Mouse (Mus musculus) liver, embryonic 16.5 days (tissue): ENCODE results near the gene Ccdc159. TPM values are rescaled to one million over a fixed set of nuclear protein-coding genes. Genes with fewer than 3 reads are reported as not detected.

Experiments used
- ATAC-seq: fragments of 200-750 bp; cut with Nextera tagmentation; 2 replicates; pipeline ENCODE4 v1.8.0; 2017; ENCODE audit warnings: low read depth, mild to moderate bottlenecking, moderate number of reproducible peaks, moderate library complexity
- H3K27ac ChIP-seq: fragments of 300-500 bp; sonication (generic); 2 replicates; pipeline ENCODE4 v1.5.1; 2014; ENCODE audit warnings: mild to moderate bottlenecking, low read length
- H3K27me3 ChIP-seq: fragments of 300-500 bp; sonication (generic); 2 replicates; pipeline ENCODE4 v1.6.1; 2014; ENCODE audit warnings: low read depth, low read length, mixed read lengths; ENCODE audit not compliant: control insufficient read depth, insufficient read depth
- H3K36me3 ChIP-seq: fragments of 300-500 bp; sonication (generic); 2 replicates; pipeline ENCODE4 v1.6.1; 2014; ENCODE audit warnings: mild to moderate bottlenecking; ENCODE audit not compliant: control insufficient read depth, insufficient read depth
- H3K4me1 ChIP-seq: fragments of 300-500 bp; sonication (generic); 2 replicates; pipeline ENCODE4 v1.6.1; 2014; ENCODE audit warnings: low read depth, low read length, mixed read lengths; ENCODE audit not compliant: control insufficient read depth
- H3K4me2 ChIP-seq: fragments of 300-500 bp; sonication (generic); 2 replicates; pipeline ENCODE4 v1.6.1; 2014; ENCODE audit warnings: low read depth, low read length, mixed read lengths
- H3K4me3 ChIP-seq: fragments of 300-500 bp; sonication (generic); 2 replicates; pipeline ENCODE4 v1.5.1; 2014; ENCODE audit warnings: low read depth, mild to moderate bottlenecking, low read length
- H3K9ac ChIP-seq: fragments of 300-500 bp; sonication (generic); 2 replicates; pipeline ENCODE4 v1.6.1; 2014; ENCODE audit warnings: low read depth, low read length
- H3K9me3 ChIP-seq: fragments of 300-500 bp; sonication (generic); replicated peaks from 2 replicates; pipeline ENCODE4 v1.6.1; 2016; ENCODE audit warnings: low read length; ENCODE audit not compliant: control insufficient read depth
- WGBS: fragments of 180-500 bp; shearing (Covaris S2); extraction: QIAGEN DNeasy Blood & Tissue Kit; methylation state at CpG from one replicate; pipeline ENCODE4 v1.1.7; 2014; ENCODE audit not compliant: insufficient replicate concordance; 5-methylcytosine and 5-hydroxymethylcytosine counted together
- polyA plus RNA-seq: library from polyadenylated mRNA; unstranded; fragments of >200 nt; fragmentation: Nextera tagmentation; extraction: Ambion mirVana; gene quantifications from 2 replicates; pipeline ENCODE4 v1.2.1, GENCODE M21; 2015

The Ccdc159 gene
- 1.3 and 1.6 TPM in 2 replicates for polyA plus RNA-seq

DNA sequence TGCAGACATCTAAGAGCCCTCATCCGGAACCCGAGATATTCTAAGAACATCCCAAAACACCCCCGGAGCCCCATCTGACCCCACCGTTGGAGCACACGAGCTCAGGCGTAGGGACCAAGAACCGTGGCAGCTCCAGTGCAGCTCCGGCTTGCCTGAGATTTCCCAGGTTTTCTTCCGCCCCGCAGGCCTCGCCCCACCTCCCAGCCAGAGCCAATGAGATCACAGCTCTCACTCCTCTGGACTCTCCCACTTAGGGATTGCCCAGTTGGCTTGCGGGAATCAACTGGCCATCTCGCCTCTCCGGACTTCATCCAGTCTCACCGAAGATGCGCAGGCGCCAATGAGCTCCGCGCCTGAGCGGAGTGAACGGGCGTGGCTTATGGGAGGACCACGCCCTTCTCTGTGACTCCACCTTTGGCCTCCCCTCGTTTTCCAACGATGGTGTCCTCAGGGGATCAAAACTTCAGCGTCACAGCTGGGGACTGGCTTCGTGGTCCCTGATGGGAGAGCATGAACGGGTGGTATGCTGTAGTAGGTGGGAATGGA, at the start of gene Ccdc159, which contains the start of gene Tmem205:
TSS of gene Ccdc159 (plus strand) at position 264 of the 546 bp plus-strand sequence.
TSS of gene Tmem205 (minus strand) at position 349 of the 546 bp plus-strand sequence.
- peak within 1 kb of the TSS; percentile 63 for H3K4me2 ChIP-seq
- peak within 1 kb of the TSS; percentile 56 for H3K9ac ChIP-seq
- no peaks in the 10 kb centered on the region for H3K27me3 ChIP-seq
- under 1% methylated on average over 28 of the region's 28 CpGs for WGBS
- H3K4me1 ChIP-seq = peaks cover 18% of the 10 kb centered on the region
- no peaks in the 10 kb centered on the region for H3K9me3 ChIP-seq
- ATAC-seq = peak; percentile 84
- peak within 1 kb of the TSS; percentile 46; the same call in 1 of the 2 replicates for H3K27ac ChIP-seq
- peak within 1 kb of the TSS; percentile 54 for H3K4me3 ChIP-seq
- H3K36me3 ChIP-seq = no peaks in the 10 kb centered on the region; the same call in 1 of the 2 replicates

DNA sequence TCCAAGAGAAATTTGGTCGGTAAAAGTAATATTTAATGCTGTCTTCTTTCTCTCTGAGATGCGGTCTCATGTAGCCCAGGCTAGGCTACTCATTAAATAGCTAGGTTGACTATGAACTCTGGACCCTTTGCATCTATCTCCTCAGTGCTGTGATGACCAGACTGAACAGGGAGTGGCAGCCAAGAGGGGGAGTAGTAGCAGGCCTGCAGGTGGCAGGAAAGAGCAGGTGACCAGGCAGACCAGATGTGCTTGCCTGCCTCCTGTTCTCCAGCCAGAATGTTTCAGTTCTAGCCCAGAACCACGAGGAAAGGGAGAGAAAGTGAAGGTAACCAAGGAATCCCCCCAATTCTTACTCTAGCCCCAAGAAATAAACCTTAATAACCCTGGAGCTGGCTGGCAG, 38.0 kb upstream of the Ccdc159 start:
- H3K9ac ChIP-seq = no peak overlapping the region
- no peak overlapping the region for H3K4me3 ChIP-seq
- H3K36me3 ChIP-seq = no peaks in the 10 kb centered on the region
- no peaks in the 10 kb centered on the region for H3K27me3 ChIP-seq
- H3K4me2 ChIP-seq = no peak overlapping the region
- 40% methylated on average over 3 of the region's 3 CpGs for WGBS
- H3K27ac ChIP-seq = no peak overlapping the region
- H3K9me3 ChIP-seq = no peaks in the 10 kb centered on the region
- H3K4me1 ChIP-seq = no peaks in the 10 kb centered on the region
- no peak for ATAC-seq

DNA sequence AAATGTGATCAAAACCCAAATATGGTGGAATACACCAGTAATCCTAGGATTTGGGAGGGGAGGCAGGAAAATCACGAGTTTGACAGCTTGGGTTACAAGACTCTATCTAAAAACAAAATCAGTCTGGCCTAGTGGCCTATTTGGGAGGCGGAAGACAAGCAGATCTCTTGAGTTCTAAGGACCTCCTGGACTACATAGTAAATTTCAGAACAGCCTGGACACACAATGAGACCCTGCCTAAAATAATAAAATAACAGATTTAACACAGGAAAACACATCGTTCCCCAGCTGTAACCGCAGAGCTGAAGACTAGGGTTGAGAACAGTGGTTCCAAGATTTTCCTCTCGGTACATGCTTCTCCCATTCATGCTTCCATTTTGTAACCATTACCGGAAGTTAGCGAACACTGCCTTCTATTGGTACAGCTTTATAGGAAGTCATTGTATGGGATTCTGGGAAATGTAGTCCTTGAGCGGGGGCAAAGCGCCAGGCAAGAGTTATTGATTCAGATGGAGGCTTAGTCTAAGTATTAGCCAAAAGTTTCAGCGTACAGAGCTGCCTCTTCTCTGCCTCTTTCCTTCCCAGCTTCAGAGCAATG, 25.9 kb upstream of the Ccdc159 start:
- 10% methylated on average over 10 of the region's 10 CpGs for WGBS

DNA sequence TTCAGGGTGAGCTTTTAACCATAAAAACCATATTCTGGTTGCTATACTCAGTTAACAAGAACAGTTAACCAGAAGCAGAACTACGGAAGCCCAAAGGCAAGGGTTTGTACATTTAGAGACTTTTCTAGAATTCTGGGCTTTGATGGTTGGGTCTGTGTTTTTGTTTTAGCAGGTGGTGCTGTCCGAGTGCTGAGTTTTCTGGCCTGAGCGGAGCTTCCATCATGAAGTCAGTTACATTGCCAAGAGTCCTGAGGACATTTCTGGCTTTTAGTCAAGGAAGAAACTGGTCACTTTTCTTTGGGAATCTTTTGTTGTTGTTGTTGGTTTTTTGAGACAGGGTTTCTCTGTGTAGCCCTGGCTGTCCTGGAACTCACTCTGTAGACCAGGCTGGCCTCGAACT, 23.2 kb upstream of the Ccdc159 start:
- no peak for ATAC-seq
- no peaks in the 10 kb centered on the region for H3K9me3 ChIP-seq
- no peaks in the 10 kb centered on the region for H3K4me1 ChIP-seq
- 65% methylated on average over 4 of the region's 4 CpGs for WGBS
- no peak overlapping the region for H3K9ac ChIP-seq
- H3K4me2 ChIP-seq = no peak overlapping the region
- H3K4me3 ChIP-seq = no peak overlapping the region
- H3K27me3 ChIP-seq = no peaks in the 10 kb centered on the region
- no peak overlapping the region for H3K27ac ChIP-seq
- H3K36me3 ChIP-seq = no peaks in the 10 kb centered on the region

More for the DNA sequence above, 25.9 kb upstream of the Ccdc159 start:
- H3K4me3 ChIP-seq = peak overlapping the region; percentile 35
- no peaks in the 10 kb centered on the region for H3K27me3 ChIP-seq
- H3K9me3 ChIP-seq = no peaks in the 10 kb centered on the region
- peak overlapping the region; percentile 38 for H3K4me2 ChIP-seq
- H3K4me1 ChIP-seq = no peaks in the 10 kb centered on the region
- no peaks in the 10 kb centered on the region for H3K36me3 ChIP-seq
- H3K27ac ChIP-seq = no peak overlapping the region
- no peak overlapping the region; the same call in 1 of the 2 replicates for H3K9ac ChIP-seq
- ATAC-seq = peak; percentile 56; the same call in 1 of the 2 replicates

GRCm38 (mm10) chr9:21908216-21908615, 19.1 kb upstream of the Ccdc159 start:
- Histone ChIP-seq H3K36me3 (no peaks in the 10 kb centered on the region), H3K27ac (no peak overlapping the region), H3K9ac (no peak overlapping the region), H3K9me3 (no peaks in the 10 kb centered on the region), H3K4me1 (no peaks in the 10 kb centered on the region), H3K27me3 (no peaks in the 10 kb centered on the region), H3K4me3 (no peak overlapping the region), H3K4me2 (no peak overlapping the region)
- WGBS = 29% methylated on average over 11 of the region's 11 CpGs
- ATAC-seq = no peak

DNA sequence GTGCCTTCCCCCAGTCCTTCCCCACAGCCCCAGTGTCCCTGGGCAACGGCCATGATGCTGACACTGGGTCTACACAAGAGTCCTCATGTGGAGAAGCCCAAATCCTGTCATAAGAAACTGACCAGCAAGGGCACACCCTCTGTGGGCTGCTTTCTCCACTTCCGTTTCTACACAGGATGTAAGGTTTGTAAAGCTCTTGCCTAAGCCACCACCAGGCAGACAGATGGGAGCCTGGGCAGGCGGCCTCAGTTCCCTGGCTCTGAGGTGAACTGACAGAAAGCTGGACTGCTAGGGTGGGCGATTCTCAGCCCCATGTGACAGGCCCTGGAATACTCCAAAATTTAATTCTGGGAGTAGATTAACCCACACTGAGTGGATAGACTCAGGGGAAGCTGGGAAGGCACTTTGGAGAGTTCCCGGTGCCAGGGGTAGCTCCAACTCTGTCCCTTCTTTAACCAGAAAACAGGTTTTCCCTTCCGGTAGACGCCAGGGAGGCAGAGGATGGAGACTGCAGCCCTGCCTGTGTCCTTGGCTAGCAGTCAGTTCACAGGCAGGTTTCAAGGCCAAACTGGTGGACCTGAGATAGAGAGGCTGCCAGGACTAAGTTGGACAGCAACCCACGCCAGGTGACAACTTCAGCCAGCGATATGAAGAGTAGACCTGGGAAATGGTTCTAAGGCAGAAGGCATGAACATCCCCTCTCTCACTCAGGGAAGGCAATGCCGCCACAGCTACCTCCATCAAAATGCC, 17.6 kb upstream of the Ccdc159 start:
- Histone ChIP-seq H3K4me3 (no peak overlapping the region), H3K27ac (peak overlapping the region; percentile 38)
- 53% methylated on average over 10 of the region's 10 CpGs for WGBS

GRCm38 (mm10) chr9:21916851-21917492, 10.3 kb upstream of the Ccdc159 start:
- Histone ChIP-seq H3K36me3 (no peaks in the 10 kb centered on the region), H3K4me2 (peak overlapping the region; percentile 99), H3K4me1 (peaks cover 16% of the 10 kb centered on the region), H3K27ac (no peak overlapping the region), H3K9ac (peak overlapping the region; percentile 72), H3K27me3 (0 out of 2 replicates have a peak, but pooled peaks cover 2% of the 10 kb centered on the region), H3K4me3 (peak overlapping the region; percentile 70), H3K9me3 (no peaks in the 10 kb centered on the region)
- WGBS = 35% methylated on average over 3 of the region's 3 CpGs
- no peak for ATAC-seq

More for the DNA sequence above, 17.6 kb upstream of the Ccdc159 start:
- Histone ChIP-seq H3K4me1 (no peaks in the 10 kb centered on the region; the same call in 1 of the 2 replicates), H3K36me3 (no peaks in the 10 kb centered on the region), H3K9ac (no peak overlapping the region), H3K9me3 (no peaks in the 10 kb centered on the region), H3K27me3 (no peaks in the 10 kb centered on the region), H3K4me2 (no peak overlapping the region)
- ATAC-seq = no peak

- H3K9ac ChIP-seq = peak overlapping the region; percentile 72
- ATAC-seq = peak; percentile 17
- peak overlapping the region; percentile 18; the same call in 1 of the 2 replicates for H3K27ac ChIP-seq
Measured at GRCm38 (mm10) chr9:21917493-21918034, 9.7 kb upstream of the Ccdc159 start.

More at GRCm38 (mm10) chr9:21917493-21918034, 9.7 kb upstream of the Ccdc159 start:
- H3K27me3 ChIP-seq = 0 out of 2 replicates have a peak, but pooled peaks cover 2% of the 10 kb centered on the region
- no peaks in the 10 kb centered on the region for H3K36me3 ChIP-seq
- H3K9me3 ChIP-seq = no peaks in the 10 kb centered on the region
- WGBS = 2% methylated on average over 35 of the region's 35 CpGs
- H3K4me3 ChIP-seq = peak overlapping the region; percentile 70
- peak overlapping the region; percentile 99 for H3K4me2 ChIP-seq
- H3K4me1 ChIP-seq = peaks cover 16% of the 10 kb centered on the region
